Mouse (Mus musculus) lung, postnatal 0 days (tissue): ENCODE measurements at regions not wholly inside any gene's neighbourhood (a gene's known extent, or its start where the extent isn't known, plus 50 kb on each side); places are given as distances from the start of the nearest gene placed in this dataset.
A peak's percentile ranks its signal among the peaks of the same experiment; 100 is the strongest.

Source experiments
- CTCF ChIP-seq: IDR thresholded peaks from 2 replicates; pipeline ENCODE4 v1.5.1; 2016; ENCODE audit warnings: antibody characterized with exemption, mild to moderate bottlenecking
- EP300 ChIP-seq: IDR thresholded peaks from 2 replicates; pipeline ENCODE4 v1.6.1; 2016; ENCODE audit warnings: antibody characterized with exemption, mild to moderate bottlenecking, control low read depth

DNA sequence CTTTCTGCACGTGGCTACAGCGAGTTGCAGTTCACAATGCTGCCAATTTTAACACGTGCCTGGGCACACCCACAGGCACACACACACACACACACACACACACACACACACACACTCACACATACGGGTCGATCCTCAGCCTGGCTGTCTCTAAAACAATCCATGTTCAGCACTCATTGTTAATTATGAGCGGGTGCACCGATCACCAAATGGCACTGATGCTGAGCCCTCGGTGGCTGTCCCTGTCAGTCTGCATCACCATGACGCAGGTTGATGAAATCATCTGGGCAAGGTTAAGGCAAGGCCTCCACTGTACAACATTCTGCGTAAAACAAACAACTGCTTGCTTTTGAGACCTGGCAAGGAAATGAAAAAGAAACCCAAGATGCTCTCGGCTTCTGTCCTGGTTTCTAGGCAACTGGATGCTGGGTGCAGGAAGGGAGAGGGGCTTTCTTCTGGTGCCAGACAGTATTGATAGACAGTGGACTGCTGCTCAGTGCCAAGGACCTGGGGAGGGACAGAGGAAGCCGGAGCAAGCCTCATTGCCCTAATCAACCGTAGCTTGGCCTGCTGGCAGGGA is 187.3 kb downstream of the Wdr11 start:
- no peak for TF ChIP-seq CTCF
- TF ChIP-seq EP300, result 0 out of 2 replicates have a peak, but pooled peaks have one; percentile 13
